8 mouse cellular contexts compared by ENCODE assay signal in genomic region chr14:121799112-121799511, GRCm38 (mm10). TPM values are rescaled to one million over a fixed set of nuclear protein-coding genes. Genes with fewer than 3 reads are reported as not detected.
A peak's percentile ranks its signal among the peaks of the same experiment; 100 is the strongest.
DNase-seq lines count a peak whose midpoint lies in the region; ATAC-seq and TF ChIP-seq lines count a peak whose summit lies in the region.

No protein-coding gene starts in this region.

- WGBS in embryonic facial prominence, embryonic 14.5 days = 73% methylated on average over 7 of the region's 7 CpGs
- 84% methylated on average over 7 of the region's 7 CpGs for WGBS in embryonic facial prominence, embryonic 10.5 days
- 49% methylated on average over 7 of the region's 7 CpGs for WGBS in liver, postnatal 0 days (ENCODE audit: insufficient replicate concordance)
- WGBS in intestine, embryonic 14.5 days = 36% methylated on average over 7 of the region's 7 CpGs

- H3K4me1 ChIP-seq in embryonic facial prominence, embryonic 14.5 days (ENCODE audit: control insufficient read depth, insufficient read depth, low read length) = peaks cover 5% of the 10 kb centered on the region; the same call in 1 of the 2 replicates
- peaks cover 14% of the 10 kb centered on the region for H3K4me1 ChIP-seq in embryonic facial prominence, embryonic 10.5 days
- H3K4me1 ChIP-seq in liver, postnatal 0 days (ENCODE audit: insufficient read depth) = peaks cover 12% of the 10 kb centered on the region
- peaks cover 3% of the 10 kb centered on the region; the same call in 1 of the 2 replicates for H3K4me1 ChIP-seq in intestine, embryonic 14.5 days (replicated peaks; ENCODE audit: control insufficient read depth, insufficient read depth, low read length)

- TF ChIP-seq POLR2A in myocyte (IDR thresholded peaks at IDR 0.05; ENCODE audit: insufficient read length, low read depth) = no peak

- no peaks in the 10 kb centered on the region for H3K36me3 ChIP-seq in embryonic facial prominence, embryonic 14.5 days (ENCODE audit: control insufficient read depth, insufficient read depth, low read length)
- H3K36me3 ChIP-seq in embryonic facial prominence, embryonic 10.5 days (replicated peaks) = no peaks in the 10 kb centered on the region
- no peaks in the 10 kb centered on the region for H3K36me3 ChIP-seq in liver, postnatal 0 days (replicated peaks; ENCODE audit: insufficient read depth, low read length)
- H3K36me3 ChIP-seq in intestine, embryonic 14.5 days (ENCODE audit: control insufficient read depth, insufficient read depth, low read length) = no peaks in the 10 kb centered on the region
- H3K36me3 ChIP-seq in myocyte (ENCODE audit: control insufficient read depth, insufficient read depth) = no peaks in the 10 kb centered on the region

- H3K27ac ChIP-seq in embryonic facial prominence, embryonic 14.5 days (replicated peaks; ENCODE audit: low read depth, low read length) = no peak overlapping the region
- H3K27ac ChIP-seq in embryonic facial prominence, embryonic 10.5 days (replicated peaks) = no peak overlapping the region
- no peak overlapping the region for H3K27ac ChIP-seq in liver, postnatal 0 days (ENCODE audit: low read depth)
- H3K27ac ChIP-seq in intestine, embryonic 14.5 days (ENCODE audit: low read depth) = peak overlapping the region; percentile 87; the same call in 1 of the 2 replicates

- no peak for ATAC-seq in embryonic facial prominence, embryonic 14.5 days (ENCODE audit: low read depth)
- no peak for ATAC-seq in liver, postnatal 0 days
- no peak for ATAC-seq in intestine, embryonic 14.5 days (replicated peaks; ENCODE audit: low FRiP score, low TSS enrichment, low read depth)

- no peak for TF ChIP-seq CTCF in liver, postnatal 0 days (IDR thresholded peaks at IDR 0.05; ENCODE audit: low read depth)

- H3K27me3 ChIP-seq in embryonic facial prominence, embryonic 14.5 days (replicated peaks; ENCODE audit: control insufficient read depth, insufficient read depth, low read length) = peaks cover 16% of the 10 kb centered on the region; the same call in 1 of the 2 replicates
- H3K27me3 ChIP-seq in embryonic facial prominence, embryonic 10.5 days (replicated peaks; ENCODE audit: low read depth, poor library complexity, severe bottlenecking) = peaks cover 33% of the 10 kb centered on the region
- peaks cover 5% of the 10 kb centered on the region; the same call in 1 of the 2 replicates for H3K27me3 ChIP-seq in liver, postnatal 0 days (ENCODE audit: insufficient read depth, low read length)
- no peaks in the 10 kb centered on the region for H3K27me3 ChIP-seq in intestine, embryonic 14.5 days (replicated peaks; ENCODE audit: control insufficient read depth, insufficient read depth, low read length)
- H3K27me3 ChIP-seq in myocyte (ENCODE audit: control insufficient read depth, insufficient read depth, insufficient read length) = no peaks in the 10 kb centered on the region

- no peak for DNase-seq in embryonic facial prominence, embryonic 14.5 days (ENCODE audit: low spot score)
- no peak for DNase-seq in embryonic facial prominence, embryonic 10.5 days (ENCODE audit: low spot score)
- peak; percentile 13 for DNase-seq in liver
- DNase-seq in liver, postnatal 0 days = no peak
- DNase-seq in intestine, embryonic 14.5 days (ENCODE audit: low spot score) = no peak
- DNase-seq in urinary bladder, adult 18-20 months (ENCODE audit: low spot score in 2 of 2) = no peak
- no peak for DNase-seq in left cerebral cortex, adult 8-10 months (ENCODE audit: low spot score in 2 of 2)

- TF ChIP-seq EP300 in liver, postnatal 0 days (IDR thresholded peaks at IDR 0.05; ENCODE audit: low read depth) = no peak

- no peak overlapping the region for H3K4me3 ChIP-seq in embryonic facial prominence, embryonic 14.5 days (ENCODE audit: low read depth, low read length)
- no peak overlapping the region for H3K4me3 ChIP-seq in embryonic facial prominence, embryonic 10.5 days
- H3K4me3 ChIP-seq in liver, postnatal 0 days (ENCODE audit: low read depth, low read length) = no peak overlapping the region
- H3K4me3 ChIP-seq in intestine, embryonic 14.5 days (ENCODE audit: low read depth, low read length) = peak overlapping the region; percentile 73; the same call in 1 of the 2 replicates
- no peak overlapping the region for H3K4me3 ChIP-seq in myocyte

- no peak overlapping the region for H3ac ChIP-seq in myocyte (ENCODE audit: control insufficient read depth, insufficient read length)

- no peaks in the 10 kb centered on the region for H3K9me3 ChIP-seq in embryonic facial prominence, embryonic 14.5 days (ENCODE audit: control insufficient read depth, low read length)
- no peaks in the 10 kb centered on the region for H3K9me3 ChIP-seq in embryonic facial prominence, embryonic 10.5 days
- H3K9me3 ChIP-seq in liver, postnatal 0 days (ENCODE audit: low read length) = no peaks in the 10 kb centered on the region
- no peaks in the 10 kb centered on the region for H3K9me3 ChIP-seq in intestine, embryonic 14.5 days (ENCODE audit: control insufficient read depth, low read length)

- no peaks in the 10 kb centered on the region for H3K79me2 ChIP-seq in myocyte (ENCODE audit: control insufficient read depth, insufficient read depth)

- H3K4me2 ChIP-seq in embryonic facial prominence, embryonic 14.5 days (ENCODE audit: low read depth, low read length) = peak overlapping the region; percentile 98; the same call in 1 of the 2 replicates
- no peak overlapping the region for H3K4me2 ChIP-seq in liver, postnatal 0 days (ENCODE audit: low read depth, low read length)
- peak overlapping the region; percentile 97 for H3K4me2 ChIP-seq in intestine, embryonic 14.5 days (ENCODE audit: low read length)
- peak overlapping the region; percentile 99 for H3K4me2 ChIP-seq in myocyte (ENCODE audit: low read depth)

- no peak overlapping the region for H3K9ac ChIP-seq in embryonic facial prominence, embryonic 14.5 days (ENCODE audit: low read depth, low read length)
- H3K9ac ChIP-seq in liver, postnatal 0 days (replicated peaks) = no peak overlapping the region
- H3K9ac ChIP-seq in intestine, embryonic 14.5 days (ENCODE audit: low read length) = no peak overlapping the region

TF ChIP-seq in myocyte, 11 proteins besides CTCF, POLR2A, EP300 and RAD21:
- no peak for TF ChIP-seq CEBPB (IDR thresholded peaks at IDR 0.05; ENCODE audit: insufficient read depth, poor library complexity, severe bottlenecking)
- TF ChIP-seq SRF (IDR thresholded peaks at IDR 0.05; ENCODE audit: control insufficient read depth, insufficient read length, low read depth) = no peak
- TF ChIP-seq MYOD1 (IDR thresholded peaks at IDR 0.05; ENCODE audit: control insufficient read depth in 1 of 3, insufficient read length in 2 of 3, low read depth in 2 of 3) = no peak
- no peak for TF ChIP-seq POLR2AphosphoS2 (IDR thresholded peaks at IDR 0.05; ENCODE audit: insufficient read length, low read depth)
- no peak for TF ChIP-seq USF1 (IDR thresholded peaks at IDR 0.05; ENCODE audit: low read depth)
- no peak for TF ChIP-seq REST (IDR thresholded peaks at IDR 0.05; ENCODE audit: insufficient read depth, insufficient read length)
- no peak for TF ChIP-seq E2F4 (IDR thresholded peaks at IDR 0.05; ENCODE audit: insufficient read depth)
- no peak for TF ChIP-seq MAX (IDR thresholded peaks at IDR 0.05; ENCODE audit: low read depth)
- TF ChIP-seq MYOG (IDR thresholded peaks at IDR 0.05; ENCODE audit: control insufficient read depth in 1 of 3, insufficient read depth in 1 of 3, insufficient read length in 2 of 3, low read depth in 2 of 3) = no peak
- TF ChIP-seq TCF12 (IDR thresholded peaks at IDR 0.05; ENCODE audit: insufficient read depth, poor library complexity, severe bottlenecking) = no peak
- TF ChIP-seq TCF3 (IDR thresholded peaks at IDR 0.05; ENCODE audit: insufficient read length, low read depth) = no peak

RNA-seq across cellular contexts. Expression of gene Dock9, which starts 1.5 kb away (rescaled TPM):
- 13.1 and 14.0 TPM in 2 replicates for polyA plus RNA-seq in embryonic facial prominence, embryonic 14.5 days (2014; fragmentation: Nextera tagmentation; extraction: Ambion mirVana)
- polyA plus RNA-seq in embryonic facial prominence, embryonic 10.5 days (2016; fragmentation: Nextera tagmentation; extraction: Ambion mirVana) = 4.0 and 4.1 TPM in 2 replicates
- polyA plus RNA-seq in liver, postnatal 0 days (2015; fragmentation: Nextera tagmentation; extraction: Ambion mirVana) = 1.4 TPM in 2 replicates
- 34.8 and 42.7 TPM in 2 replicates for polyA plus RNA-seq in intestine, embryonic 14.5 days (2014; fragmentation: Nextera tagmentation; extraction: Ambion mirVana)
- 2.8 TPM for polyA plus RNA-seq in myocyte (2012; fragmentation: generic; extraction: Trizol)
- total RNA-seq in left cerebral cortex, adult 8-10 months (2022) = 10 to 100 TPM; 80.7 to 83.1 (median 81.8) TPM
